Mouse (Mus musculus): ENCODE measurements around the gene C4b.
A peak's percentile ranks its signal among the peaks of the same experiment; 100 is the strongest.
"Not testable (repeated sequence)": the region's sequence is repeated elsewhere in the genome, so short reads cannot be mapped to it uniquely, and the experiment has no call there.

Gene C4b

GRCm38 (mm10) chr17:34743719-34744118 lies at the start of gene C4b:
Gene C4b (minus strand): TSS chr17:34743882.
- DNase-seq (ENCODE audit: low read depth, low spot score): no peak

- DNase-seq (ENCODE audit: low read depth, low spot score): no peak
Observed at GRCm38 (mm10) chr17:34777680-34778325, 34.1 kb upstream of the C4b start.

GRCm38 (mm10) chr17:34761471-34761870 lies 17.8 kb upstream of the C4b start:
- DNase-seq (ENCODE audit: low read depth, low spot score): no peak

- no peak for DNase-seq (ENCODE audit: low read depth, low spot score)
Observed at GRCm38 (mm10) chr17:34746531-34746930, 2.8 kb upstream of the C4b start.

DNA sequence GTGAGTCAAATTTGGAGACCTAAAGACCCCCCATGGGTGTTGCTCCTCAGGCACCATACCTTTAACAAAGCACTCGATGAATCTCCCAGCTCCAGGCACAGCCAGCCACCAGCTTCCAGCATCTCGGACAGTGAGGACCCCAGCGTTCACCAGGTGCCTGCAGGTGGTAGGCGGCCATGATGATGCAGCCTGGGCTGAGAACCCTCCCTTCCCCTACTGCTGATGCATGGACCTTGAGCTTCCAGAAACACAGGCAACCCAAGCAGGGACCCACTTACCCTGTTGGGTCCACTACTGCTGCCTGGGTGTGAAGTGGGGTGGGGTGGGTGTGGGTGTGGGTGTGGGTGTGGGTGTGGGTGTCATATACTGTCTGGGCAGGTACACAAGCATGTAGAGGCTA lies 1.5 kb upstream of the C4b start:
- DNase-seq (ENCODE audit: low read depth, low spot score): not testable (repeated sequence)

GRCm38 (mm10) chr17:34744611-34745010 lies 929 bp upstream of the C4b start:
- DNase-seq (ENCODE audit: low read depth, low spot score): not testable (repeated sequence)

- no peak for DNase-seq (ENCODE audit: low read depth, low spot score)
Observed at GRCm38 (mm10) chr17:34744206-34744605, 524 bp upstream of the C4b start.

DNA sequence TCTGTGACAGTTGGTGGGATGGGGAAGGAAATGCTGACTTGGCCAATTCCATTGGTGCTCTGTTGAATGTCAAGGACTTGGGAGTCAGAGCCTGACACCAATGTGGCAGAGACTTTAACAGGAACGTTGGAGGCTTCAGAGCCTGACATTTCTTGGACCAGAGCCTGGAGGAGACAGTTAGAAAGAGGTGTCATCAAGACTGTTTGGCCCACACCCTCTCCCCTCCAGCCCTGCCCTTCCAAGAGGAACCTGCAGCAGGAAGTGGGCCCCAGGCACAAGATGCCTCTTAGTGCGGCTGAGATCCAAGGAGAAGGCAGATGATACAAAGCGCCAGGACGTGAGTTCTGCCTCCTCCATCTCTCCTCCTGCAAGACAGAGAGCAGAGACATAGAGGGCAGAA lies 3.4 kb downstream of the C4b start:
- no peak for DNase-seq (ENCODE audit: low read depth, low spot score)

GRCm38 (mm10) chr17:34739708-34740107 lies 4.0 kb downstream of the C4b start:
- not testable (repeated sequence) for DNase-seq (ENCODE audit: low read depth, low spot score)

DNA sequence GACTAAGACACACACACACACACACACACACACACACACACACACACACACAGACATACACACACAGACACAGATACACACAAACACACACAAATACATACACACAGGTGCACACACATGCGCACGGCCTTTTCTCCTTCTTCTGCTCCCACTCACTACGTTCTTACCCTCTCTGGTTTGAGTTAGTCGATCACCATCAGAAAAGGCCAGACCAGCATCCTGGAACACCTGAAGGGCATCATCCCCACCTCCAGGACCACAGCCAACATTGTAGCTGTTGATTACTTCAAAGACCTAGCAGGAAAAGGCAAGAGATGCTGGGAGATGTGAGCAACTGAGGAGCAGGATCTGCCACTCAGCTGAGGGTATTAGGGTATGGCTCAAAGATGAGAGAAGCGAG lies 6.2 kb downstream of the C4b start:
- not testable (repeated sequence) for DNase-seq (ENCODE audit: low read depth, low spot score)

DNA sequence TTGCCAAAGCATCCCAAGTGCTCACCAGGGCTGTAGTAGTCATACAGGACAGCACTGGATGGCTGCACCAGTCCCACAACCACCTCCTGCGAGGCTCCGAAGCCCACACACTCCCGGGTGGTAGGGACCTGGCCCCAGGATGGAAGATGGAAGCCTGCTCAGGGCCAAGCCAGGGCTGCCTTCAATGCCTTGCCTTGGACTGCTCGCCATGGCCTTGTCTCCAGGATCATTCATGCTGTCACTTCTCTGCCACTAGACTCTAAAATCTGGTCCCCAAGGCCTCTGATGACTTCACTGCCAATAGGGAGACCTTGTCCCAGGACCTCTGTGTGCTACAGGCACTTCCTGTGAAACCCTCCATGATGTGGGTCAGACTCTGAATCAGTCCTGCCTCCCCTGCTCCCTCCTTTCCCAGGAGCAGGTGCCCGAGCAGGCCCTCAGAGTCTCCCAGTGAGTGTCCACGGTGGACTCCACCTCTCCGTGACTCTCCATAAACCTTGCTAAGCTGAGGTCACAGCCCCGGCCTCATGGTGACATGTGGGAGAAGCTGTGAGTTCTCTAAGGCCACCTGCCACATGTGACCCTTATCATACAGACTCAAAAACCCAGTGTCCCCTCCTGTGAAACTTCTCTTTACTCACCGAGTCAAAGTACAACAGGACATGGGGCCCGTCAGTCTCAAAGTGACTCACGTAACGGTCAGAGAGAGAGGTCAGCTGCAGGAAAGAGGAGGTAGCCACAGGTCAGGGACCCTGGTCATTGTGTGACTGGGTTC lies 13.7 kb downstream of the C4b start:
- DNase-seq (ENCODE audit: low read depth, low spot score): not testable (repeated sequence)

- not testable (repeated sequence) for DNase-seq (ENCODE audit: low read depth, low spot score)
Observed at GRCm38 (mm10) chr17:34729155-34729554, 14.5 kb downstream of the C4b start.

DNA sequence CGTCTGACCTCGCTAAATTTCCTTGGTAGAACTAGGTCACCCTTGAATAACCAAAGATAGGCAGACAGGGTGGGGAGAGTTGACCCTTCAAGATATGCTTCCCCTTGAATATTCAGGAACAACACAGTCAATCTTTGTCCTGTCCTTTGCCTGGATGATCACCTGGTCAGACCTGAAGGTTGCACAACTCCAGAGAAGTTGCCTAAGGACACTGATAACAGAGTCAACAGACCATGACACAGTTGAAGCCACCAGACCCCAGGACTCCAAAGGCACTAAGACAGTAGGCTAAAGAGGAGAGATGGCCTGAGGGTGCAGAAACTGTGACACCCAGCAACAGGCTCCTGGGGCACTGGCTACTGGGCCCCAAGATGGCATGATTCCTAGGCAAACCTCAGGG lies 15.8 kb downstream of the C4b start:
- DNase-seq (ENCODE audit: low read depth, low spot score): no peak

GRCm38 (mm10) chr17:34723066-34723465 lies 20.6 kb downstream of the C4b start:
- no peak for DNase-seq (ENCODE audit: low read depth, low spot score)

GRCm38 (mm10) chr17:34722238-34722637 lies 21.4 kb downstream of the C4b start:
- DNase-seq (ENCODE audit: low read depth, low spot score): not testable (repeated sequence)

- not testable (repeated sequence) for DNase-seq (ENCODE audit: low read depth, low spot score)
Observed at GRCm38 (mm10) chr17:34719886-34720285, 23.8 kb downstream of the C4b start.

- no peak for DNase-seq (ENCODE audit: low read depth, low spot score)
Observed at GRCm38 (mm10) chr17:34717401-34717800, 26.3 kb downstream of the C4b start.

DNA sequence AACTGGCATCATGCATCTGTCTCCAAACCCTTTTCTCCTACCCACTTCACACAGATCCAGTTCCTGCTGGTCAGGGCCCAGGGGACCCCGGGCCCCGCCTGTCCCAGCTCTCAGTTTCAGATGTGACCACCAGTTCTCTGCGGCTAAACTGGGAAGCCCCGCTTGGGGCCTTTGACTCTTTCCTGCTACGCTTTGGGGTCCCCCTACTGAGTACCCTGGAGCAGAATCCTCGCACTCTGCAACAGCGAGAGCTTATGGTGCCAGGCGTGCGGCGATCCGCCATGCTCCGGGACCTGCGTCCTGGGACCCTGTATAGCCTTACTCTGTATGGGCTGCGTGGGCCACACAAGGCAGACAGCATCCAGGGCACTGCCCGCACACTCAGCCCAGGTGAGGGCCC lies 27.4 kb downstream of the C4b start:
- no peak for DNase-seq (ENCODE audit: low read depth, low spot score)

DNA sequence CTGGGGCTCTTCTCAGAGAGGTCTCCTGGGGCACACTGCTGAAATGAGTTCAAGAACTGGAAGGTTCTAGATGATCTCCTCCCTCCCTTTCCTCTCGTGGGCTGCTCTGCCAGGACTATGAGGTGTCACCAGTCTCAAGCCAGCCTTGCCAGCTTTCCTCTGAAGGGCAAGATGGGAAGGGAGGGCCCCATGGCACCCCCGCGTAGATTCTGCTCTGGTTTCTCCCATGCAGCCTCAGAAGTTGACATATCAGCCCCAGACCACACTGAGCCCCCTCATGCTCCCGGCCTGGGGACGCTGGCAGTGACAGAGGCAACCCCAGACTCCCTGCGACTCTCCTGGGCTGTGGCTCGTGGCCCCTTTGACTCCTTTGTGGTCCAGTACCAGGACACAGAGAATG lies 28.2 kb downstream of the C4b start:
- not testable (repeated sequence) for DNase-seq (ENCODE audit: low read depth, low spot score)

DNA sequence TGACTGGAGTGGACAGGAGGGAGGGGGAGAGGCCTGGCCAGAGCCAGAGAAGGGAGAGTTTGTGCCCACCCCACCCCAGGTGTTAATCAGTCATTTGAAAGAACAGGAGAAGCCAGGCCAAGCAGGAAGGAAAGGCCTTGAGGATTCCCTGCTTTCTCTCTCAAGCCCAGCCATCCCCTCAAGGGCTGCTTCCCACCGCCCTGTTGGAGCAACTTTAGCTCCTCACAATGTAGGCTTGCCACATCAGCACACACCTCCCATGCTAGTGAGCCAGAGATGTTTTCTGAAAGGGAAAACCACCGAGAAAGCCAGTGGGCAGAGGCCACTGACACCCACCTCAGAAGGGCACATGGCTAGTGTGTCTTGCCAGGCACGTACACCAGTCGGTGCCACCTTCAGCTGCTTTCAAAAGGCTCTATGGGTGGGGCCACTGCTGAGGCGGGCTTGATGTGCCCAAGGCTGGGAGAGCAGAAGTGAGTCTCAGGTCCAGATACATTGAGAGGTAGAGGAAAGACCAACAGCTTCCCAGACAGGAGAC lies 28.7 kb downstream of the C4b start:
- not testable (repeated sequence) for DNase-seq (ENCODE audit: low read depth, low spot score)

GRCm38 (mm10) chr17:34714181-34714907 lies 29.3 kb downstream of the C4b start:
- not testable (repeated sequence) for DNase-seq (ENCODE audit: low read depth, low spot score)

DNA sequence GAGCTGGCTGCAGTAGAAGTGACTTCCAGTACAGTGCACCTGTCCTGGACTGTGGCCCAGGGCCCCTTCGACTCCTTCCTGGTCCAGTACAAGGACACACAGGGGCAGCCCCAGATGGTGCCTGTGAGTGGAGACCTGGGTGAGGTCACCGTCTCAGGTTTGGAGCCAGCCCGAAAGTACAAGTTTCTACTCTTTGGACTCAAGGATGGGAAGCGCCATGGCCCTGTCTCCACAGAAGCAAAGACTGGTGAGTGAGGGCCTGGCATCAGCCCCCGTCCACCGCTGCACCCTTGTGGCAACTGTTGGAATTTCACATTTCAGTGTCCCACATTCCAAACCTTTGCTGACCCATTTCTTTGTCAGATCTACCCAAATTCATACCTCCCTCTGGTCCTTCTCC lies 30.7 kb downstream of the C4b start:
- peak; percentile 14 for DNase-seq (ENCODE audit: low read depth, low spot score)
